Mouse (Mus musculus) spleen, adult 2 months (tissue): Measurements from ENCODE around the gene Cdc42se2. TPM values are rescaled to one million over a fixed set of nuclear protein-coding genes. Genes with fewer than 3 reads are reported as not detected.

Source experiments
- DNase-seq, 2 experiments: peaks; one replicate each; pipeline versions ENCODE4 v3.0.0 to v3.0.0-alpha.2; 2012 to 2021; ENCODE audit warnings: low spot score in 2 of 2, low read depth in 1 of 2
- H3K27ac ChIP-seq: fragments of 200-500 bp; 2 replicates; pipeline ENCODE4 v1.5.1; 2012; ENCODE audit warnings: low read length, inconsistent platforms; ENCODE audit not compliant: insufficient read depth
- H3K27me3 ChIP-seq: fragments of 200-500 bp; 2 replicates; pipeline ENCODE4 v1.6.1; 2012; ENCODE audit warnings: mild to moderate bottlenecking, moderate library complexity, low read length, inconsistent platforms; ENCODE audit not compliant: control insufficient read depth, insufficient read depth
- H3K36me3 ChIP-seq: fragments of 200-500 bp; 2 replicates; pipeline ENCODE4 v1.6.1; 2012; ENCODE audit warnings: mild to moderate bottlenecking, low read length, inconsistent platforms; ENCODE audit not compliant: control insufficient read depth, insufficient read depth
- H3K4me1 ChIP-seq: fragments of 200-500 bp; 2 replicates; pipeline ENCODE4 v1.6.1; 2011; ENCODE audit warnings: inconsistent platforms; ENCODE audit not compliant: control insufficient read depth, insufficient read depth, insufficient read length
- H3K4me3 ChIP-seq: fragments of 200-500 bp; 2 replicates; pipeline ENCODE4 v1.5.1; 2011; ENCODE audit warnings: mild to moderate bottlenecking, inconsistent platforms; ENCODE audit not compliant: insufficient read depth, insufficient read length; ENCODE audit errors: extremely low read depth
- CTCF ChIP-seq: fragments of 200-500 bp; IDR thresholded peaks from 2 replicates; pipeline ENCODE4 v1.5.1; 2011; ENCODE audit warnings: mild to moderate bottlenecking, inconsistent platforms; ENCODE audit not compliant: insufficient read depth, insufficient read length, insufficient replicate concordance; ENCODE audit errors: extremely low read depth
- POLR2A ChIP-seq: fragments of 200-500 bp; IDR thresholded peaks from 2 replicates; pipeline ENCODE4 v1.6.1; 2011; ENCODE audit warnings: low read depth, low read length, inconsistent platforms
- WGBS: fragments of 180-500 bp; shearing (Covaris S2); methylation state at CpG from one replicate; pipeline ENCODE4 v1.1.7; 2018; 5-methylcytosine and 5-hydroxymethylcytosine counted together
- polyA plus RNA-seq: library from polyadenylated mRNA; depleted of rRNA; stranded (reverse); fragments of >200 nt; gene quantifications from 2 replicates; pipeline ENCODE4 v1.2.3, GENCODE M21; 2012

Gene Cdc42se2
- polyA plus RNA-seq, 1 experiment, result 55.8 TPM

DNA sequence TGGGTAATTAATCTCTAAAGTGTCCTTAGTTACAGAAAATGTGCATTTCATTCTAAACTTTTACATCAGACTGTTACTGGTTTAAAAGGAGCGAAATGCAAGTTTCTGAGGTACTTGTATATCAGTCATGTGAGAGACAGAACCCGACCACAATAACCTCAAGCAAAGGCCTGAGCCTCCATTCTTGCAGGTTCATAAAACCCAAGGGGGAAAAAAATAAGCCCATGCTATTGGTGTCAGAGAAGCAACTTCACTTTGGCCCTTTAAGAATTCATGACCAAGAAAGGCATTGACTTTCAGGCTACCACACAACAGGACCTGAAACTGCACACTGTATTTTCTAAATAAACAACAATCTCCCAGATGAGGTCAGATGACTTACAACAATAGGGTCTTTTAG, 59.1 kb downstream of the Cdc42se2 start:
- TF ChIP-seq CTCF, result no peak
- TF ChIP-seq POLR2A, result no peak
- peak; percentile 18 to 42 for DNase-seq
- WGBS, result 11% methylated on average over 2 of the region's 2 CpGs
- Histone ChIP-seq H3K27ac (peak overlapping the region; percentile 96), H3K27me3 (no peaks in the 10 kb centered on the region), H3K36me3 (0 out of 2 replicates have a peak, but pooled peaks cover 2% of the 10 kb centered on the region), H3K4me1 (peaks cover 39% of the 10 kb centered on the region), H3K4me3 (no peak overlapping the region)

DNA sequence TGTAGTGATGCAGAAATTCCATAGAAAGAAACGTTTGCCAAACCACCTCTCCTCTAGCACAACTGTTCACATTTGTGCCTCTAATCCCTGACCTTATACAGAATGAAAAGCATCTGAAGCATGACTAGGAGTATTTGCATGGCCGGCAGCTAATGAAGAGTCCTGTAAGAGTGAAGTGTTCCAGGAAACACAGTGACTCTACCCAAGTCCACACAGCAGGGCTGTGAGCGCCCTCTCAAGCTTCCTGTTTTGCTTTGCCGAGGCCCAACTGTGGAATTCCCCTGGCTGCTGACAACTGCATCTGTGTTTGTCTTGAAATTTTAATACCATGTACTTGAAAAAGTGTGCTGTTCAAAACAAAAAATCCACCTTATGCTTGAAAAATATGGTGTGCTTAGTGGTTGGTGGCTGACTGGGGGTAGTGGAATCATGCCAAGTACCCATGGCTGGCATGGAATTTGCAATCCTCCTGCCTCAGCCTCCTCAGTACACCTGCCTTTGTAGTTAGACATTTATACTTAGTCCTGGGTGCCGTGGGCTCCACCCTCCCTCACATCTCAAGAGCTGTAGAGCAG, 60.1 kb downstream of the Cdc42se2 start:
- TF ChIP-seq CTCF, result no peak
- TF ChIP-seq POLR2A, result no peak
- DNase-seq, result peak; percentile 68 to 77
- 8% methylated on average over 5 of the region's 5 CpGs for WGBS
- Histone ChIP-seq H3K4me3 (no peak overlapping the region), H3K27me3 (no peaks in the 10 kb centered on the region), H3K27ac (peak overlapping the region; percentile 96), H3K4me1 (peaks cover 36% of the 10 kb centered on the region), H3K36me3 (peaks cover 3% of the 10 kb centered on the region; the same call in 1 of the 2 replicates)

DNA sequence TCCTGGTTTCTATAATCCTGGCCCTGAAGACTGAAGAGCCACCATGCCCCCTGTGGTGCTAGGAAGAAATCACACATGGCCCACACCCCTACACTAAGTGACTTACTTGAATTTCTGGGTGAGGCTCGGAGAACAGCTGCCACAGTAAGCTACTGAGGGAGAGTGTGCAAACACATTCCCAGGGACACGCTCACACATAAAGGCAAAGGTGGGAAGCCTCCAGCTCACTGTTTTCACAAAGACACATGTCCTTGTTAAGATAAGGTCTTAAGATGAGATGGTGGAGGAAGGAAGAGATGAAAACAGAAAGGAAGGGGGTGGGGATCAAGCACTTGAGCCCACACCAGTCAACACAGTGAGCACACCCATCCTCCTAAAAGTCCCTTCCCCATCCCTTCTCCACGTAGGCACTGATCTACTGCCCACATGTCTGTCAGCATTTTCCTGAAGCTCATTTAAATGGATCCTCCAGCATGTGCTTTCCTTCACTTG, 60.9 kb downstream of the Cdc42se2 start:
- Histone ChIP-seq H3K27me3 (no peaks in the 10 kb centered on the region), H3K4me1 (peaks cover 36% of the 10 kb centered on the region), H3K27ac (peak overlapping the region; percentile 96), H3K4me3 (no peak overlapping the region; the same call in 1 of the 2 replicates), H3K36me3 (peaks cover 8% of the 10 kb centered on the region; the same call in 1 of the 2 replicates)
- TF ChIP-seq POLR2A (no peak), CTCF (no peak)
- no peak for DNase-seq
- WGBS, result 48% methylated on average over 3 of the region's 3 CpGs

DNA sequence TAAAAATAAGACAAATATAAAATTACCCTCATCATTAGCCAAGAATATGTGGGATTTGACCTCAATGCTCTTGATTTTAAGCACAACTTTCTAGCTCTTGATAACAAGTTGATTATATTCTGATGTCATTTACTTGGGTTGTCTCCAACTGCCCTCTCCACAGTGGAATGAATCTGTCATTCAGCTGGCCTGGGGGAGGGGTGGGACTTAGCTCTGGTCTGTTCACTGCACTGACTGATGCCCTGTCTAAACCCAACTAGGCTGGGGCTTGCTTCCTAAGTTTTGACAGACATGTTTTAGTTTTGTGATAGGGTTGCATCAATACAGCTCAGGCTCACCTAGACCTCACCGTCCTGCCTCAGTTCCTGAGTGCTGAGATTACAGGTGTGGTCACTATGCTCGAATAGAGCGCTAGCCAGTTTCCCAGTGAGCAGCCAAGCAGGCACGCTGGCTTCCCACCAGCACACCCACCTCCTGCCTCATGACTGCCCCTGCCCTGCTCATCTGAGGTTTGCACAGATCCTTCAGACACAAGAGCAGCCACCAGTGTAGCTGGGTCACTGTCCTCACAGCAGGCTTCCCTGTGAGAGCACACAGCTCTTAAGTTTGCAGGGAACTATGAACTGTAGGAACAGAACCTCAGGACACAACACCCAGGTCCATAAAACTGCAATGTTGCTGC, 63.0 kb downstream of the Cdc42se2 start:
- Histone ChIP-seq H3K36me3 (peaks cover 15% of the 10 kb centered on the region), H3K4me3 (no peak overlapping the region), H3K27me3 (no peaks in the 10 kb centered on the region), H3K27ac (peak overlapping the region; percentile 2; the same call in 1 of the 2 replicates), H3K4me1 (peaks cover 33% of the 10 kb centered on the region)
- 54% methylated on average over 4 of the region's 4 CpGs for WGBS
- no peak for TF ChIP-seq POLR2A
- no peak for TF ChIP-seq CTCF
- DNase-seq, result no peak

DNA sequence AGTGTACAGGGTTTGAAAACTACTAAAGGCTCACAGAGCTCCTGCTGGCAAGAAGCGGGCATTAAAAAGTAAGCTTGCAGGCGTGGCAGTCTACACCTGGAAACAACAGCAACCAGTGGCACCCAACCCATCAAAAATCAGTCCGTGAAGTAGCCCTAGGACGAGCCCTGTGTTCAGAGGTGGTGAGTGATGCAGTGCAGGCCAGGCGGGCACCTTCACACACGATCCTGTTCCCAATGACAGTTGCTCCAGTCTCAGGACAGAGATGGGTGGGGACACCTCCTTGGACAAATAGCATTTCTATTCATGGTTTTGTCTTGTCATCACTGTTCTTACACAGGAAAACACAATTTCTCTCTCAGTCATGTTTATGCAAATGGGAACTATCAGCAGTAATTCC, 65.4 kb downstream of the Cdc42se2 start:
- 92% methylated on average over 6 of the region's 6 CpGs for WGBS
- no peak overlapping the region for H3K4me3 ChIP-seq
- H3K36me3 ChIP-seq, result peaks cover 29% of the 10 kb centered on the region
- peaks cover 19% of the 10 kb centered on the region for H3K4me1 ChIP-seq
- DNase-seq, result no peak
- no peak overlapping the region for H3K27ac ChIP-seq
- no peak for TF ChIP-seq CTCF
- TF ChIP-seq POLR2A, result no peak
- no peaks in the 10 kb centered on the region for H3K27me3 ChIP-seq

DNA sequence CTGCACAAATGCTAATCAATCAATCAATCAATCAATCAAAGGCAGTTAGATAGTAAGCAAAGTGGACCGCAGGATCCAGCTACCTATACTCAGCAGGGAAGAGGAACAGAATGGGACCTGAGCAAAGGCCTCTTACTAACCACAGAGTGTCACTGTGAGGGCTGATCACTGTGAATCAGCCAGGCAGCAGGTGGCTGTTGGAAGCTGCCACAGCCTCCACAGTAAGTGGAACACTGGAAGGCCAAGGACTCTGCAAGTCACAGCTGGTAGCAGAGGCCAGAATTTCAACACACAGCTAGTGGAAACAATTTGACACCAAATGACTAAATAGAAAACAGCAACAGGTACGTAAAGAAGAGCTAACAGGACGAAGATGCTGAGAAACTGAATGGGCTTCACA, 68.9 kb downstream of the Cdc42se2 start:
- TF ChIP-seq CTCF, result no peak
- no peak for TF ChIP-seq POLR2A
- Histone ChIP-seq H3K27ac (no peak overlapping the region), H3K36me3 (peaks cover 34% of the 10 kb centered on the region), H3K4me1 (no peaks in the 10 kb centered on the region), H3K4me3 (no peak overlapping the region), H3K27me3 (no peaks in the 10 kb centered on the region)
- no peak for DNase-seq
- WGBS, result 95% methylated on average over 3 of the region's 3 CpGs

DNA sequence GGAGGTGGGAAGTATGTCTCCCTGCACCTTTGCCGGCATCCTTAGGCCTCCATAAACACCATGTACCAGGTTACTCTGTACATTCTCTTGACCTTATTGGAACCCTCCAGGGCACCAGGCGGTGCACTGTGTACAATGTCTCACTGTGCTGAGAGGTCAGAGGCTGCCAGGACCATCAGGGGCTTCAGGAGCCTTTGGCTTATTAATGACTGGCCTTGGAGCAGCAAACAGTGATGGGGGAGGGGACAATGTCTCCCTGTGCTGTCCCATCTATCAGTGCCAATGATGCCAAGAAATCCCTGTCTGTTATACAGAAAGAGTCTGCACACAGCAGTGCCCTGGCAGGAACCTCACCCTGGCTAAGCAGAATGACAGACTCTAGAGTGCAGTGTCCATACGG, 69.6 kb downstream of the Cdc42se2 start:
- TF ChIP-seq POLR2A (no peak), CTCF (no peak)
- H3K4me3 ChIP-seq, result no peak overlapping the region
- H3K4me1 ChIP-seq, result no peaks in the 10 kb centered on the region
- H3K36me3 ChIP-seq, result peaks cover 33% of the 10 kb centered on the region
- 98% methylated on average over 3 of the region's 3 CpGs for WGBS
- DNase-seq, result no peak
- no peaks in the 10 kb centered on the region for H3K27me3 ChIP-seq
- H3K27ac ChIP-seq, result no peak overlapping the region
